Mouse (Mus musculus) adrenal gland, adult 18-20 months (tissue): ENCODE data around the gene Fam120c. TPM values are rescaled to one million over a fixed set of nuclear protein-coding genes. Genes with fewer than 3 reads are reported as not detected.

Source experiments
- DNase-seq, 2 experiments: peaks; one replicate each; pipeline ENCODE4 v3.0.0; 2021 to 2022; ENCODE audit warnings: low spot score in 2 of 2
- total RNA-seq, 2 experiments: library from RNA; stranded (reverse); gene quantifications; 1 replicate in 1 of 2; 2 replicates in 1 of 2; pipeline ENCODE4 v1.2.3; 2021

Fam120c gene
- total RNA-seq, 2 experiments from 2014 or later, result 16.2 to 17.3 TPM

GRCm38 (mm10) chrX:151520458-151521322, 176.7 kb downstream of the Fam120c start, which contains the start of gene Phf8:
Gene Phf8, plus strand, starts transcription at chrX:151520672.
- peak; percentile 84 to 85 for DNase-seq

Other genes starting within 250 kb of the Fam120c start
- 10 to 100 TPM; 42.9 to 49.3 TPM for gene Tsr2, start 247.6 kb upstream of the Fam120c start, total RNA-seq
- 1 to 10 TPM; 1.2 to 1.5 TPM for gene Wnk3, start 146.1 kb upstream of the Fam120c start, total RNA-seq
- 10 to 100 TPM; 27.4 to 28.6 TPM for gene Phf8, start 176.5 kb downstream of the Fam120c start, total RNA-seq